Mouse (Mus musculus): ENCODE measurements at regions not wholly inside any gene's neighbourhood (a gene's known extent, or its start where the extent isn't known, plus 50 kb on each side); places are given as distances from the start of the nearest gene placed in this dataset.

- 95% methylated on average over 2 of the region's 2 CpGs for WGBS
- H3K27me3 ChIP-seq (ENCODE audit: control insufficient read depth, insufficient read depth, low read length) = no peaks in the 10 kb centered on the region
- no peaks in the 10 kb centered on the region for H3K36me3 ChIP-seq (replicated peaks; ENCODE audit: control insufficient read depth, insufficient read depth)
- H3K4me2 ChIP-seq (replicated peaks) = no peak overlapping the region
- DNase-seq (ENCODE audit: low spot score) (no peak), ATAC-seq (ENCODE audit: low FRiP score) (no peak)
- no peaks in the 10 kb centered on the region for H3K9me3 ChIP-seq (ENCODE audit: control insufficient read depth, low read length)
- H3K4me1 ChIP-seq (replicated peaks; ENCODE audit: control insufficient read depth, insufficient read depth, low read length) = no peaks in the 10 kb centered on the region
- H3K4me3 ChIP-seq (replicated peaks; ENCODE audit: low read length) = no peak overlapping the region
- no peak overlapping the region for H3K9ac ChIP-seq
- no peak overlapping the region for H3K27ac ChIP-seq
Observed at GRCm38 (mm10) chr6:147318106-147318505, 54.1 kb upstream of the Pthlh start.

DNA sequence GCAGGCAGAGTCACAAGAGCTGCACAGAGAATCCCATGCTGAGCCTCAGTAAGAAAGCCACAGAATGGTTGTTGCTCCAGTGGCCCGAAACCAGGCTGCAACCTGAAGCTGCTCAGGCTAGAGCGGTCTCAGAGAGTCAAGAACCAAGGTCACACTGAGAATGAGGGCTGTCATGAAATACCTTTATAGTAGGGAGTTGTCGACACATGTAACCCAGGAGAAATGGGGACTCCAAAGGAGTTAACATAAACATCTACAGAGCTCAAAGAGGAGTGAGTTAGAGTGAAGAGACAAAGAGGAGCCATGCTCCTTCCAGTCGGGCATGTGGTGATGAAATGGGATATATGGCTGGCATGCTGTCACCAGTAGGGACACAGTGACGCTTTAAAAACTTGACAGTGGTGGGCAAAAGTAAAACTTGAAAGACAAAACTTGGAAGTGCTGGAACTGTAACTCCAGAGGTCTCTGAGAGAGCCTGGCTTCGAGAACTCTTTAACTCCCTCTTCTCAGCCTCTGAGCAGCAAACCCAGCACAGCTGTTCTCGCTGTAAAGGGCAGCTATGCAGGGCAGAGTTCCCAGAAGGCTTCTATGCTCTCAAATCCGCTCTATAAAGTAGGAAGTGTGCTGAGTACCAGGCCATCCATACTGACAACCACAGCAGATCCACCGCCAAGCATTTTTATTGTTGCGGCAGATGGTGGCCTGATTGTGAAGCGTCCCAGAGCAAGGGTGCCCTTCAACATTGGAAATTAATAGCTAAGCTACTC is 52.9 kb upstream of the Pthlh start:
- no peaks in the 10 kb centered on the region for H3K4me1 ChIP-seq (replicated peaks; ENCODE audit: control insufficient read depth, insufficient read depth, low read length)
- no peak for DNase-seq (ENCODE audit: low spot score)
- H3K27me3 ChIP-seq (ENCODE audit: control insufficient read depth, insufficient read depth, low read length) = no peaks in the 10 kb centered on the region
- 83% methylated on average over 11 of the region's 11 CpGs for WGBS
- H3K9me3 ChIP-seq (ENCODE audit: control insufficient read depth, low read length) = no peaks in the 10 kb centered on the region
- H3K4me3 ChIP-seq (replicated peaks; ENCODE audit: low read length) = no peak overlapping the region
- H3K4me2 ChIP-seq (replicated peaks) = no peak overlapping the region
- H3K9ac ChIP-seq = no peak overlapping the region
- no peak overlapping the region for H3K27ac ChIP-seq
- no peak for ATAC-seq (ENCODE audit: low FRiP score)
- H3K36me3 ChIP-seq (replicated peaks; ENCODE audit: control insufficient read depth, insufficient read depth) = no peaks in the 10 kb centered on the region

- WGBS = 73% methylated on average over 3 of the region's 3 CpGs
- Histone ChIP-seq H3K27me3 (ENCODE audit: control insufficient read depth, insufficient read depth, low read length) (no peaks in the 10 kb centered on the region), H3K9ac (no peak overlapping the region), H3K9me3 (ENCODE audit: control insufficient read depth, low read length) (no peaks in the 10 kb centered on the region), H3K27ac (no peak overlapping the region), H3K4me2 (replicated peaks) (no peak overlapping the region), H3K4me3 (replicated peaks; ENCODE audit: low read length) (no peak overlapping the region), H3K36me3 (replicated peaks; ENCODE audit: control insufficient read depth, insufficient read depth) (no peaks in the 10 kb centered on the region), H3K4me1 (replicated peaks; ENCODE audit: control insufficient read depth, insufficient read depth, low read length) (no peaks in the 10 kb centered on the region)
- ATAC-seq (ENCODE audit: low FRiP score) (no peak), DNase-seq (ENCODE audit: low spot score) (no peak)
Observed at GRCm38 (mm10) chr6:147316140-147316539, 52.2 kb upstream of the Pthlh start.

DNA sequence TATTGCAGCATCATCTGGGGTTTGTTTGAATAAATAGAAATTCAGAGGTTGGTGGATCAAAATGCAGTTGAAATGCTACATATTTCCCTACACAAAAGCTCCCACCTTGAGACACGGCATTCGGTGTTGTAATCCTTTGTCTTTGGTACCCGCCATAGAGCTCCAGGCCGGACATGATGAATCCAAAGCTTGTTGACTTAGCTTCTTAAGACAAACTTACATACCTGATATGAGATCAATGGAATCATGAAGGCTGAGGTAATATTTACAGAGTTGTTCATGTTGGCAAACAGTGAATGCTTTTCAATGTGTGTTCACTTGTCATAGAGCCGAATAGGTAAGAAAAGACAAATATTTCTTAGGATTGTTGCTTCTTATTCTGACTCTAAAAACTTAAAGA is 51.2 kb upstream of the Pthlh start:
- Histone ChIP-seq H3K9ac (no peak overlapping the region), H3K36me3 (replicated peaks; ENCODE audit: control insufficient read depth, insufficient read depth) (no peaks in the 10 kb centered on the region), H3K4me2 (replicated peaks) (no peak overlapping the region), H3K27me3 (ENCODE audit: control insufficient read depth, insufficient read depth, low read length) (no peaks in the 10 kb centered on the region), H3K4me3 (replicated peaks; ENCODE audit: low read length) (no peak overlapping the region), H3K4me1 (replicated peaks; ENCODE audit: control insufficient read depth, insufficient read depth, low read length) (no peaks in the 10 kb centered on the region), H3K27ac (no peak overlapping the region), H3K9me3 (ENCODE audit: control insufficient read depth, low read length) (no peaks in the 10 kb centered on the region)
- 96% methylated on average over 5 of the region's 5 CpGs for WGBS
- ATAC-seq (ENCODE audit: low FRiP score) (no peak), DNase-seq (ENCODE audit: low spot score) (no peak)

Data from hindbrain, embryonic 14.5 days (tissue).